Mouse (Mus musculus): Measurements from ENCODE around the gene Prpf38a.

Gene Prpf38a

GRCm38 (mm10) chr4:108578840-108579742, at the start of gene Prpf38a, which contains the start of gene Orc1:
TSS of gene Prpf38a (minus strand) at chr4:108579336.
TSS of gene Orc1 (plus strand) at chr4:108579423.
- peak; percentile 98 for DNase-seq (ENCODE audit: low read depth)

GRCm38 (mm10) chr4:108627066-108627465, 47.9 kb upstream of the Prpf38a start:
- DNase-seq (ENCODE audit: low read depth) = no peak

- DNase-seq (ENCODE audit: low read depth) = peak; percentile 40
These were observed 42.4 kb upstream of the Prpf38a start for GRCm38 (mm10) chr4:108621504-108621903.

DNA sequence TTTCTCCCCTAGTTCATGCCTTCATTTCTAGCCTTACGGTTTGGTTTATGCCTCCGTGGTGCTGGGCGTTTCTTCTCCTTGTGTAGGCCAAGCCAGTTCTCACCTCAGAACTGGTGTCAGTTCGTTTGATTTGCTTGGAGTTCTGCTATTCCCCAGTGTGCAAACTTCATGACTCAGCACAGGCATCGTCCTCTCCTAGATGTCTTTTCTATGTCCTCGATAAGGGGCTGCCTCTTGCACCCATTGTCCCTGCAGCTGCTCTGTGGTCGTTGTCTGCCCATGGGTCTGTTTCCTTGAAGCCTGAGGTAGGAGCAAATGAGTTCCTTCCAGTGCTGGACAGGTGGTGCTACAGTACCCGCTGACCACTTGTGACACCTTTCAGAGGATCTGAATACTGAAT, 41.4 kb upstream of the Prpf38a start:
- no peak for DNase-seq (ENCODE audit: low read depth)

DNA sequence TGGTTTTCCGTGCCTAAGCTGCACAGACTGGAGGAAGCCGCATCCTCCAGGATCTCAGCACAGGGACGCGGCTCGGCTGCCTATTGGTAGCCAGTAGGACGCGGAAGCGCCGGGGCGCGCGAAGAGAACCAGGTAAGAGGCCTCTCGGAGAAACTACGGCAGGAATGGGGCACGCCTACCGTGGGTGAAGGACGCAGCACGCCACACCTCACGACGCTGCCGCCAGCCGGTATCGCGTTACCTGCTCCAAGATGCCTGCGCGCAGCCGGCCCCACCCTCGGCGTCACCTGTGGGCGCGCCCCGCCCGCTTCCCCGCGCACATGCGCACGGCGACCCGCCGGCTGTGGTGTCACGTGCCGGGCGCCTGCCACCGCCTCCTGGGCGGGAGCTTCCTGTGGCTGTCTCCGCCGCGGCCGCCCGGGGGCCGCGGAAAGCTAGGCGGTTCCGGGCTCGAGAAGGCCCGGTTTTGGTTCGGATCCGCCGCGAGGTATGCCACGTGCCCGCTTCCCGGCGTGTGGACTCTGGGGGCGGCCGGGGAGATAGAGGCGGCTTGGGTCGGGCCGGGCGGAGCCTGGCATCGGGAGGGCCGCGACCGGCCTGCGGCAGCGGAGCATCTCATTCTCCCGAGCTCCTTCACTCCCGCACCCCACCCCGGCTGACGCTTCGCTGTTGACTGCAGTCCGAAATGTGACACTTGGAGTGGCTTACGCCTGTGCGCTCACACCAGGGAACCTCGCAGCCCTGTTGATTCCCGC, 40.6 kb upstream of the Prpf38a start, which contains the start of gene Cc2d1b:
Cc2d1b (plus strand) TSS at position 354 of the 755 bp plus-strand sequence.
- peak; percentile 98 for DNase-seq (ENCODE audit: low read depth)

DNA sequence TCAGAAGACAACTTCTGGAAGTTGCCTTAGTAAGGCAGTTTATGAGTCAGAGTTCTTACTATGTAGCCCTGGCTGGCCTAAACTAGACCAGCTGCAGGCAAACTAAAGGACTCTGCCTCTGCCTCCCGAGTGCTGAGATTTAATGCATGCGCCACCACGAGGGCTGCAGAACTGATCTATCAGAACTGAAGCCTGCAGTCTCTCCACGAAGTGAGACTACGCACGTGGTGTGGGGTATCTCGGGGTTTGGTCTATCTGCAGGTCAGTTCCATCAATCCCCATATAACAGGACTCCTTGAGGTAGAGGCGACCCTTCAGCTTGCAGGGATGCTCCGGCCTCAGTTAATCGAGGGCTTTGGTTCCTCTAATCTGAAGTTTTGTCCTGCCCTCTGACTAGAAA, 40.0 kb upstream of the Prpf38a start:
- DNase-seq (ENCODE audit: low read depth) = no peak

DNA sequence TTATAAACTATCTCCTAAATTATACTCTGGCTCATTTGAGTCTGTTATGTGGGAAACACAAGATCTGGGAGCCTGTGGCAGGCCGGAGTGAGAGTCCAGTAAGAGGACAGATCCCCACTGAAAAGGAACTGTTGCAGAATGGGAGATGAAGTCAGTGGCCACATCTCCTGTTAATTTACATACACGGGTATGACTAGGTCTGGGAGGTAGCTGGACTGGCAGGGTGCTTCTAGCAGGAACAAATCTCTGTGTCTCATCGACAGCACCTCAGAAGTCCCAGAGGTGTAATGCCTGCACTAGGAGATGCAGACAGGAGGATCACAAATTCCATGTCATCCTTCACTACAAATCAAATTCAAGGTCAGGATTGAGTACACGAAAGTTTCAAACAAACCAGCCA, 39.5 kb upstream of the Prpf38a start:
- no peak for DNase-seq (ENCODE audit: low read depth)

DNA sequence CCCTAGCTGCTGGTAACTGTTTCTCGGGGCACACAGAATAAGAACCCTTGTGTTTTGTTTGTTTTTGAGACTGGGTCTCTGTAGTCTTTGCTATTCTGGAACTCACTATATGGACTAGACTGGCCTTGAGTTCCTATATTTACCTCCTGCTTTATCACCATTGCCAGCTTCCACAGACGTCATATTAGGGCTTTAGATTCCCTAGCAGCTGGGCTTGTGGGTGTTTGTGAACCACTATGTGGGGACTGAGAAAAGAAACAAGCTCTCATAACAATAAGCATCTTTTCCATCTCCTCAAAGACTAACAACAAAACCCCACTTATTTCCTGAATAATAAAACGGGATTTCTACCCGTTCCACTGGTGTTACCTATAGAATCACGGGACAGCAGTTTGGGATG, 31.8 kb upstream of the Prpf38a start:
- no peak for DNase-seq (ENCODE audit: low read depth)

GRCm38 (mm10) chr4:108608651-108609050, 29.5 kb upstream of the Prpf38a start:
- no peak for DNase-seq (ENCODE audit: low read depth)

DNA sequence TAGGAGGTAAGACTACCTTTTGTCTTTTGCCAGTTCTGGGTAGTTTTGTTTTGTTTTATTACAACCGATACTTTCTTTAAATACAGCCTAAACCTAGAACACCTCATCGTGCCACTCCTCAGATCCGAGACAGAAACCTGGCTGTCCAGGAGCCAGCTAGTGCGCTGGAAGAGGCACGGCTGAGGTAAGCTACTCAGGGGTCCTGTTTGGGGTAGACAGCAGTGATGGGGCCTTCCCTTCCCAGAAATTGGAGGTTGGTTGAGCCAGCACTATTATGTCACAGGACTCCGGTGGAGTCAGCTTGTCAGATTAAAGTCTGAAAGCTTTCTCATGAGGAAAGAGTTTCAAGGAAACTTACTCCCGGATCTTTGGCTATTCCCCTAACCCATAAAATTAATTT, 22.7 kb upstream of the Prpf38a start:
- DNase-seq (ENCODE audit: low read depth) = no peak

GRCm38 (mm10) chr4:108598306-108598705, 19.2 kb upstream of the Prpf38a start:
- DNase-seq (ENCODE audit: low read depth) = no peak

GRCm38 (mm10) chr4:108595785-108596184, 16.6 kb upstream of the Prpf38a start:
- DNase-seq (ENCODE audit: low read depth) = no peak

GRCm38 (mm10) chr4:108593376-108593775, 14.2 kb upstream of the Prpf38a start:
- no peak for DNase-seq (ENCODE audit: low read depth)

DNA sequence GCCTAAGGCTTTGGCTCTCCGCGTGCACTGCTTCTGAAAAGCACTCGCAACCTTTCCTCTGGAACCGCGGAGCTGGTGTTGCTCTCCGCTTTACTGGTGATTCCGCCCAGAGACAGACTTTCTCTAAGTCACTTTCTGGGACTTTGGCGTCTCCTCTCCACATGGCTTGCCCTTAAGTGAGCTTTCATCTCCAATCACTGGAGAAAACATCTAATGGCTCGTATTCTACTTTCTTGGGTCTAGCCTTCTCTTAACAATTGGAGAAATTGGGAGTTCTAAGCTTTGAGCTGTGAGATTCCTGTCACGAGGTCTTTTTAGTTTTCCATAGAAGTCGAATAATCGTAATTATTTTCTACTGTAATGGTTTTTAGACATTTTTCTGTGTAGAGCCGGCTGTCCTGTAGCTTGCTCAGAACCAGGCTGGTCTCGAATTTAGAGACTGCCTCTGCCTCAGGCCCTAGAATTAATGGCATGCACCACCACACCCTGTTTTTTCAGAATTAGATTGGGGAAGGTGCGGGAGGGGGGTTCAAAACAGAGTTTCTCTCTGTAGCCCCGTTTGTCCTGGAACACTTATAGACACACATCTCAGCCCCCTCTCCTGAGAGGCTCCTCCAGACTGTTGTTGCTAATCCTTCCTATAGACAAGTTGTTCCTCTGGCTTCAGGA, 741 bp upstream of the Prpf38a start:
- no peak for DNase-seq (ENCODE audit: low read depth)

DNA sequence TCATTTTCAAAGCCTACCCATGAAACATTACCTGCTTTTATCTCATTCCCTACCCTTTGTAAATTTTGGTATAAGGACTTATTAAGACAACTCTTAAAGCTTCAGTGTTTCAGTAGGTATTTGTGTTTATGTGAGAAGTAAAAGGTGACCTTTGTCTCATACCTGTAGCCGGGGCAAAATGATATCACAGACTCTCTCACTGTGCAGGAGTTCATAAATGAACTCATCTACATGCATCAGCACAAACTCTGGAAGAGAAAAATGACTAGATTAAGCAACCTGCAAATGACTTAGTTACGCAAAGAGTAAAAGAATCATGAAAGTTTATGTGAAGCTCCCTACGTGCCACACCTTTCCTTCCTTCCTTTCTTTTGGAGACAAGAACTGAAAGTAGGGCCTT, 6.5 kb downstream of the Prpf38a start:
- DNase-seq (ENCODE audit: low read depth) = no peak

DNA sequence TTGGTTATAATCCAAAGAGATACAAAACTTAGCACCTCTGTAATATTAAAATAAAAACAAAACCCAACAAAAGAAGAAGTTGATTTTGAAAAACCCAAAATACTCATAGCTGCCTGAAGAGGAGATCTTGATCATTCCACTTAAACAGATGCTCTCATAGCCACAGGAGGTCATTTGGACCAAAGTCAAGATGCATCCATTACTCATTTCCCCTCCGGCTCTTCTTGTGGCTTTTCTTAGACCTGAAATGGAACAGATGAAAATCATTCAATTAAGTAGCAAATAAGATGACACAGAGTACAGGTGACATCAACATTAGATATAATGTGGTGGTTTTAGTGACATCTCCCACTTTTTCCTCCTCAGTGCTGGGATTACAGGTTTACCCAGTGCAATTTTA, 14.1 kb downstream of the Prpf38a start:
- DNase-seq (ENCODE audit: low read depth) = no peak

GRCm38 (mm10) chr4:108539701-108540100, 39.4 kb downstream of the Prpf38a start:
- DNase-seq (ENCODE audit: low read depth) = no peak

Measured in naive thymus-derived CD4-positive, alpha-beta T cell, adult 2 months (primary cell).